Comparison of ENCODE assay signal across 24 mouse cellular contexts in the genomic region with DNA sequence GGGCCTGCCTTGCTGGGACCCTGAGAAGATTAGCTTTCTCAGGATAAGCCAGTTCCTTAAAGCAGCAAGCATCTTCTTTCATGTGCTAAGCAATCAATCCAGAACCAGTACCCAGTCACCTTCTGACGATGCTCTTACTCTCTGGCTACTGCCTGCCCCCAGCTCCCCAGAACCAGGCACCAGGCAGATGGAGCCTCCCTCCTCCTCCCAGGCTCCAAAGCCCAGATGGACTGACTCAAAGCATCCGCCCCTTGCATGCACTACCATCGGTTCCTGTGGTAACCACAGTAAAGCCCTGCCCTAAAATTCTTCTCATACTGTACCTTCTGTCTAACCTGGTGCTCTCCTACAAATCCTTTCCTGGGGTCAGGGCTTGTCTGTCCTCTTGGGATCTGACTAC.
A peak's percentile ranks its signal among the peaks of the same experiment; 100 is the strongest.
DNase-seq lines count a peak whose midpoint lies in the region; ATAC-seq and TF ChIP-seq lines count a peak whose summit lies in the region.
"Had no signal": no experiment of that assay in that cellular context is flagged by ENCODE, and none has a peak within 500 bp of the region (broad histone marks: within the 10 kb centered on the region; RNA-seq: fewer than 3 reads in every experiment).

No protein-coding gene starts in this region.

- 40% methylated on average over 3 of the region's 3 CpGs for WGBS in lung, embryonic 14.5 days
- WGBS in lung, postnatal 0 days, result 51% methylated on average over 3 of the region's 3 CpGs
- 69% methylated on average over 3 of the region's 3 CpGs for WGBS in heart, embryonic 12.5 days

- no peaks in the 10 kb centered on the region for H3K36me3 ChIP-seq in lung, embryonic 14.5 days (ENCODE audit: insufficient read depth)
- H3K36me3 ChIP-seq in lung, postnatal 0 days (ENCODE audit: insufficient read depth, low read length), result no peaks in the 10 kb centered on the region
- no peaks in the 10 kb centered on the region for H3K36me3 ChIP-seq in heart, embryonic 12.5 days
- H3K36me3 ChIP-seq: G1E; heart, embryonic 10.5 days; hindbrain, embryonic 13.5 days; kidney, embryonic 15.5 days; midbrain, embryonic 15.5 days had no signal

- H3K4me1 ChIP-seq in lung, embryonic 14.5 days (ENCODE audit: insufficient read depth), result peaks cover 6% of the 10 kb centered on the region; the same call in 1 of the 2 replicates
- no peaks in the 10 kb centered on the region for H3K4me1 ChIP-seq in lung, postnatal 0 days (ENCODE audit: insufficient read depth, low read depth, low read length)
- peaks cover 6% of the 10 kb centered on the region; the same call in 1 of the 2 replicates for H3K4me1 ChIP-seq in heart, embryonic 12.5 days (replicated peaks)
- H3K4me1 ChIP-seq: midbrain, embryonic 15.5 days had no signal

- no peak overlapping the region for H3K4me2 ChIP-seq in lung, embryonic 14.5 days
- no peak overlapping the region for H3K4me2 ChIP-seq in lung, postnatal 0 days (replicated peaks; ENCODE audit: low read depth, low read length)
- H3K4me2 ChIP-seq in heart, embryonic 12.5 days, result no peak overlapping the region
- H3K4me2 ChIP-seq: hindbrain, embryonic 13.5 days; kidney, embryonic 15.5 days; midbrain, embryonic 15.5 days had no signal

- DNase-seq in lung, embryonic 14.5 days, result peak; percentile 10
- no peak for DNase-seq in lung, postnatal 0 days (ENCODE audit: low spot score)
- peak; percentile 56 to 73 for DNase-seq in layer of hippocampus, adult 18-20 months (ENCODE audit: low spot score in 2 of 2)
- DNase-seq in layer of hippocampus, adult 9-11 months, result peak; percentile 71
- peak; percentile 31 for DNase-seq in right cerebral cortex, postnatal 14 days
- no peak for DNase-seq in adipocyte (ENCODE audit: low spot score)
- DNase-seq: cerebellum, adult 11 months; gastrocnemius, postnatal 10 days; heart, postnatal 14 days; liver; liver, postnatal 0 days; thymus, postnatal 14 days had no signal

- peak; percentile 49; the same call in 1 of the 2 replicates for ATAC-seq in lung, embryonic 14.5 days (ENCODE audit: insufficient read depth)
- no peak for ATAC-seq in lung, postnatal 0 days
- ATAC-seq in heart, embryonic 12.5 days (ENCODE audit: insufficient number of reproducible peaks, low FRiP score), result no peak
- ATAC-seq: CD4-positive, CD25-positive, alpha-beta regulatory T cell, adult 4 months; forebrain, embryonic 14.5 days; intestine, embryonic 16.5 days; liver, postnatal 0 days; midbrain, embryonic 15.5 days had no signal

- H3K9me3 ChIP-seq in lung, embryonic 14.5 days (ENCODE audit: low read depth, low read length), result no peaks in the 10 kb centered on the region
- H3K9me3 ChIP-seq in lung, postnatal 0 days (ENCODE audit: low read length), result no peaks in the 10 kb centered on the region
- H3K9me3 ChIP-seq in heart, embryonic 12.5 days (replicated peaks), result no peaks in the 10 kb centered on the region
- H3K9me3 ChIP-seq: G1E; heart, embryonic 10.5 days; hindbrain, embryonic 13.5 days; kidney, embryonic 15.5 days; midbrain, embryonic 15.5 days had no signal

- TF ChIP-seq EP300 in lung, postnatal 0 days (IDR thresholded peaks at IDR 0.05), result no peak

- H3K4me3 ChIP-seq in lung, embryonic 14.5 days (ENCODE audit: low read depth, low read length), result no peak overlapping the region
- no peak overlapping the region for H3K4me3 ChIP-seq in lung, postnatal 0 days (ENCODE audit: low read depth, low read length)
- no peak overlapping the region for H3K4me3 ChIP-seq in heart, embryonic 12.5 days
- H3K4me3 ChIP-seq: erythroblast, embryonic 14.5 days; heart, embryonic 10.5 days; hindbrain, embryonic 13.5 days; kidney, embryonic 15.5 days; midbrain, embryonic 15.5 days had no signal

- TF ChIP-seq CTCF in lung, embryonic 14.5 days (IDR thresholded peaks at IDR 0.05; ENCODE audit: low read depth), result no peak
- TF ChIP-seq CTCF in lung, postnatal 0 days (IDR thresholded peaks at IDR 0.05), result no peak

- no peak overlapping the region for H3K9ac ChIP-seq in lung, embryonic 14.5 days
- no peak overlapping the region for H3K9ac ChIP-seq in lung, postnatal 0 days (replicated peaks; ENCODE audit: low read depth)
- H3K9ac ChIP-seq in heart, embryonic 12.5 days, result no peak overlapping the region
- H3K9ac ChIP-seq: hindbrain, embryonic 13.5 days; kidney, embryonic 15.5 days; liver, postnatal 0 days; midbrain, embryonic 15.5 days had no signal

- H3K27me3 ChIP-seq in lung, embryonic 14.5 days (ENCODE audit: insufficient read depth, low read length), result no peaks in the 10 kb centered on the region
- H3K27me3 ChIP-seq in lung, postnatal 0 days (replicated peaks; ENCODE audit: insufficient read depth, low read length), result no peaks in the 10 kb centered on the region
- H3K27me3 ChIP-seq in heart, embryonic 12.5 days (replicated peaks), result no peaks in the 10 kb centered on the region
- H3K27me3 ChIP-seq: hindbrain, embryonic 13.5 days; kidney, embryonic 15.5 days; midbrain, embryonic 15.5 days had no signal

- H3K27ac ChIP-seq in lung, embryonic 14.5 days (ENCODE audit: low read depth), result no peak overlapping the region
- H3K27ac ChIP-seq in lung, postnatal 0 days (ENCODE audit: low read length), result no peak overlapping the region
- H3K27ac ChIP-seq in heart, embryonic 12.5 days (ENCODE audit: poor library complexity, severe bottlenecking), result no peak overlapping the region
- H3K27ac ChIP-seq: heart, embryonic 10.5 days; hindbrain, embryonic 13.5 days; kidney, embryonic 15.5 days; macrophage; midbrain, embryonic 15.5 days; stomach, postnatal 0 days had no signal

Comparison
In these comparisons a context has a peak if more than half of its experiments do, and no peak if none do; other contexts are left out.
1. DNase-seq: peak in lung, embryonic 14.5 days (single experiment), layer of hippocampus, adult 18-20 months (2 of 2), layer of hippocampus, adult 9-11 months (single experiment) and right cerebral cortex, postnatal 14 days (single experiment); none in lung, postnatal 0 days (single experiment) and adipocyte (single experiment).